ENCODE assay signal across 9 mouse cellular contexts in the genomic region with DNA sequence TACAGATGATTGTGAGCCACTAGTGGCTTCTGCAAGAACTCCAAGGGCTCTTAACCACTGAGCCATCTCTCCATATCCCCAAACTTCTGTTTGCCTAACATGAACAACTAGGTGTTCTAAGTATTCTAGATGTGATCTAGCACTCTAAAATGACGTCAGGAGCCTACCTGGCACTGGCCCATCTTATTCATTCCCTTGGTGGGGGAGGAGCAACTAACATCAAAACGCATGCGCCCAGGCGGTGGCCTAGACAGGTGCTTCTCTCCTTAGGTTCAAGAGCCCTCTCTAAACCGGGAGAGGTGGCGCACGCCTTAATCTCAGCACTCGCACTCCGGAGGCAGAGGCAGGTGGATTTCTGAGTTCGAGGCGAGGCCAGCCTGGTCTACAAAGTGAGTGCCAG. TPM values are rescaled to one million over a fixed set of nuclear protein-coding genes. Genes with fewer than 3 reads are reported as not detected.
A peak's percentile ranks its signal among the peaks of the same experiment; 100 is the strongest.
DNase-seq lines count a peak whose midpoint lies in the region; ATAC-seq and TF ChIP-seq lines count a peak whose summit lies in the region.
"Had no signal": no experiment of that assay in that cellular context is flagged by ENCODE, and none has a peak within 500 bp of the region (broad histone marks: within the 10 kb centered on the region; RNA-seq: fewer than 3 reads in every experiment).

No protein-coding gene starts in this region.

- H3K27me3 ChIP-seq in embryonic facial prominence, embryonic 13.5 days = peaks cover 23% of the 10 kb centered on the region
- peaks cover 19% of the 10 kb centered on the region for H3K27me3 ChIP-seq in kidney, embryonic 15.5 days
- peaks cover 31% of the 10 kb centered on the region for H3K27me3 ChIP-seq in neural tube, embryonic 12.5 days (replicated peaks)

- DNase-seq in left cerebral cortex, adult 2 months (ENCODE audit: extremely low spot score in 1 of 2, low spot score in 2 of 2) = no peak
- DNase-seq in left cerebral cortex, adult 8-10 months (ENCODE audit: low spot score in 2 of 2) = no peak
- DNase-seq in urinary bladder, postnatal 10 days (ENCODE audit: low spot score) = no peak
- DNase-seq: left cerebral cortex, postnatal 4 days had no signal

- H3K27ac ChIP-seq in left cerebral cortex, adult 2 months = no peak overlapping the region
- no peak overlapping the region for H3K27ac ChIP-seq in embryonic facial prominence, embryonic 13.5 days
- no peak overlapping the region for H3K27ac ChIP-seq in kidney, embryonic 15.5 days
- H3K27ac ChIP-seq in neural tube, embryonic 12.5 days = no peak overlapping the region
- H3K27ac ChIP-seq: heart, embryonic 15.5 days had no signal

- peaks cover 16% of the 10 kb centered on the region for H3K4me1 ChIP-seq in embryonic facial prominence, embryonic 13.5 days
- peaks cover 18% of the 10 kb centered on the region for H3K4me1 ChIP-seq in kidney, embryonic 15.5 days
- H3K4me1 ChIP-seq in neural tube, embryonic 12.5 days = peaks cover 17% of the 10 kb centered on the region

- H3K9me3 ChIP-seq in embryonic facial prominence, embryonic 13.5 days = no peaks in the 10 kb centered on the region
- H3K9me3 ChIP-seq in kidney, embryonic 15.5 days (replicated peaks) = no peaks in the 10 kb centered on the region
- no peaks in the 10 kb centered on the region for H3K9me3 ChIP-seq in neural tube, embryonic 12.5 days
- H3K9me3 ChIP-seq: heart, embryonic 15.5 days had no signal

- H3K4me3 ChIP-seq in left cerebral cortex, adult 2 months = peak overlapping the region; percentile 47
- H3K4me3 ChIP-seq in embryonic facial prominence, embryonic 13.5 days = no peak overlapping the region
- H3K4me3 ChIP-seq in kidney, embryonic 15.5 days (replicated peaks) = no peak overlapping the region
- H3K4me3 ChIP-seq in neural tube, embryonic 12.5 days = no peak overlapping the region

- TF ChIP-seq CTCF in left cerebral cortex, adult 2 months (IDR thresholded peaks at IDR 0.05) = no peak

- no peaks in the 10 kb centered on the region for H3K36me3 ChIP-seq in embryonic facial prominence, embryonic 13.5 days
- no peaks in the 10 kb centered on the region for H3K36me3 ChIP-seq in kidney, embryonic 15.5 days
- no peaks in the 10 kb centered on the region for H3K36me3 ChIP-seq in neural tube, embryonic 12.5 days
- H3K36me3 ChIP-seq: heart, embryonic 15.5 days had no signal

- H3K9ac ChIP-seq in embryonic facial prominence, embryonic 13.5 days = no peak overlapping the region
- H3K9ac ChIP-seq in kidney, embryonic 15.5 days = no peak overlapping the region
- H3K9ac ChIP-seq in neural tube, embryonic 12.5 days = no peak overlapping the region

- WGBS in embryonic facial prominence, embryonic 13.5 days = 60% methylated on average over 11 of the region's 11 CpGs
- WGBS in kidney, embryonic 15.5 days = 55% methylated on average over 11 of the region's 11 CpGs
- WGBS in neural tube, embryonic 12.5 days = 59% methylated on average over 11 of the region's 11 CpGs

- ATAC-seq in embryonic facial prominence, embryonic 13.5 days (ENCODE audit: insufficient number of reproducible peaks, insufficient read depth, low FRiP score, low TSS enrichment, low read depth) = no peak
- ATAC-seq in kidney, embryonic 15.5 days (replicated peaks; ENCODE audit: low FRiP score) = no peak
- ATAC-seq in neural tube, embryonic 12.5 days (ENCODE audit: low FRiP score, low read depth) = no peak
- no peak for ATAC-seq in cerebellum, adult (ENCODE audit: insufficient number of reproducible peaks, low FRiP score, low TSS enrichment)

- intact Hi-C loops in left cerebral cortex, adult 2 months (cut with DNase I) = no loop called here

- peak overlapping the region; percentile 97 for H3K4me2 ChIP-seq in embryonic facial prominence, embryonic 13.5 days
- peak overlapping the region; percentile 98 for H3K4me2 ChIP-seq in kidney, embryonic 15.5 days
- peak overlapping the region; percentile 96 for H3K4me2 ChIP-seq in neural tube, embryonic 12.5 days (replicated peaks)

RNA-seq across cellular contexts. Expression of a gene that starts 1.3 kb away (rescaled TPM):
- total RNA-seq in left cerebral cortex, adult 2 months (2021) = 10 to 100 TPM; 46.7 to 51.6 TPM
- total RNA-seq in left cerebral cortex, adult 8-10 months (2022) = 10 to 100 TPM; 27.0 to 45.7 (median 34.5) TPM
- 2.9 and 4.3 TPM in 2 replicates for polyA plus RNA-seq in embryonic facial prominence, embryonic 13.5 days (2015; fragmentation: Nextera tagmentation; extraction: Ambion mirVana)
- polyA plus RNA-seq in kidney, embryonic 15.5 days (2015; fragmentation: Nextera tagmentation; extraction: Ambion mirVana) = 3.1 and 3.2 TPM in 2 replicates
- 2.9 and 3.3 TPM in 2 replicates for polyA plus RNA-seq in neural tube, embryonic 12.5 days (2016; fragmentation: Nextera tagmentation; extraction: Ambion mirVana)

RNA-seq across cellular contexts. Expression of a gene that starts 22.9 kb away (rescaled TPM):
- 100 to 1,000 TPM; 117 to 119 TPM for total RNA-seq in left cerebral cortex, adult 2 months (2021)
- total RNA-seq in left cerebral cortex, adult 8-10 months (2022) = 100 to 1,000 TPM; 119 to 127 (median 122) TPM
- polyA plus RNA-seq in embryonic facial prominence, embryonic 13.5 days (2015; fragmentation: Nextera tagmentation; extraction: Ambion mirVana) = 349 and 362 TPM in 2 replicates
- polyA plus RNA-seq in kidney, embryonic 15.5 days (2015; fragmentation: Nextera tagmentation; extraction: Ambion mirVana) = 335 and 336 TPM in 2 replicates
- 305 and 307 TPM in 2 replicates for polyA plus RNA-seq in neural tube, embryonic 12.5 days (2016; fragmentation: Nextera tagmentation; extraction: Ambion mirVana)

RNA-seq across cellular contexts. Expression of a gene that starts 41.8 kb away (rescaled TPM):
- not detected for total RNA-seq in left cerebral cortex, adult 2 months (2021)
- under 1 TPM in 1 of 4 experiments, not detected in 3; 0.27 TPM for total RNA-seq in left cerebral cortex, adult 8-10 months (2022)
- polyA plus RNA-seq in embryonic facial prominence, embryonic 13.5 days (2015; fragmentation: Nextera tagmentation; extraction: Ambion mirVana) = 1.9 TPM in 1 of 2 replicates, not detected in the other
- 0.38 TPM in 1 of 2 replicates, not detected in the other for polyA plus RNA-seq in kidney, embryonic 15.5 days (2015; fragmentation: Nextera tagmentation; extraction: Ambion mirVana)
- not detected in 2 replicates for polyA plus RNA-seq in neural tube, embryonic 12.5 days (2016; fragmentation: Nextera tagmentation; extraction: Ambion mirVana)
- polyA plus RNA-seq: heart, embryonic 15.5 days had no signal
